ENCODE assay signal across 8 mouse cellular contexts in the genomic region with DNA sequence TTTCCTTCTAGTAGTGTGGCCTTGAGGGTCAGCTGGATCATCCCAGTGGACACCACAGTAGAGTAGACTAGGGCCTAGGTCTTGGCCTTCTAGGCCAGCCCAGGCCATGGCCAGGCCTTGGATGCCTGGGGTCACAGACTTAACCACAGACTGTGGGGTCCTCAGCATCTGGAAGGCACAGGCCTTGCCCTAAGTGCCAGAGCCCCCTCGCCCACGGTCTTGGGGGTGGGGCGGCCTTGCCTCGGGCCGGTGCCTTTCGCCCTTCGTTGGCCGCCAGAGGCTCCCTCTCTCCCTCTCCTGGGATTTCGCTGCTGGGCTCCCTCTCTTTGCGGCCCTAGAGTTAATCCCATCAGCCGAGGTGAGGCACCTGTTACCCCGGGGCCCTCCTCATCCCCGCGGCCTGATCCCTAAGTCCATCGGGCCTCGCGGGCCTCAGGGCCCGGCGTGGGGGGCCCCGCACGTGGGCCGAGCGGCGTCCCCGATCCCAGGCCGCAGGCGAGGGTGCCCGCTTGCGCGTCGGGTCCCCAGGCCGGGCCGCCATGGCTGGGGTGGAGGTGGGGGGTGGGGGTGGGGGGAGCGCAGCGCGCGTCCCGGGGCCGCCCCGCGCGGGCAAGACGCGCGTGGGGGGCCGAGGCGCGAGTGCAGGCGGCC. TPM values are rescaled to one million over a fixed set of nuclear protein-coding genes. Genes with fewer than 3 reads are reported as not detected.
DNase-seq lines count a peak whose midpoint lies in the region; ATAC-seq and TF ChIP-seq lines count a peak whose summit lies in the region.

A gene (plus strand): TSS at position 244 of the 651 bp plus-strand sequence.

- peak within 1 kb of the TSS; percentile 76 for H3K4me3 ChIP-seq in forebrain, embryonic 10.5 days
- peak within 1 kb of the TSS; percentile 88 for H3K4me3 ChIP-seq in heart, embryonic 16.5 days (ENCODE audit: low read length)
- H3K4me3 ChIP-seq in liver, embryonic 14.5 days (ENCODE audit: insufficient read depth in 1 of 2, low read depth in 2 of 2, low read length in 2 of 2), result peak within 1 kb of the TSS; percentile 53 to 58
- H3K4me3 ChIP-seq in neural tube, embryonic 11.5 days (ENCODE audit: low read depth, low read length), result peak within 1 kb of the TSS; percentile 72

- H3K9ac ChIP-seq in heart, embryonic 16.5 days (ENCODE audit: low read length), result peak within 1 kb of the TSS; percentile 92
- H3K9ac ChIP-seq in liver, embryonic 14.5 days (replicated peaks), result peak within 1 kb of the TSS; percentile 66
- peak within 1 kb of the TSS; percentile 80 for H3K9ac ChIP-seq in neural tube, embryonic 11.5 days (ENCODE audit: low read length)

- peak; percentile 81 for DNase-seq in MN1 (ENCODE audit: low spot score)
- peak; percentile 39 for DNase-seq in brain, embryonic 18.5 days (ENCODE audit: low read depth, low spot score)
- peak; percentile 72 for DNase-seq in forebrain, embryonic 10.5 days (ENCODE audit: extremely low spot score, low spot score)
- DNase-seq in kidney, postnatal 14 days, result peak; percentile 72
- DNase-seq in liver, embryonic 14.5 days (ENCODE audit: low read depth in 3 of 3, low spot score in 3 of 3), result peak in 1 of 3 experiments; percentile 16
- peak; percentile 74 for DNase-seq in neural tube, embryonic 11.5 days (ENCODE audit: low spot score)

- TF ChIP-seq CTCF in liver, embryonic 14.5 days (IDR thresholded peaks at IDR 0.05; ENCODE audit: low read depth), result peak; percentile 59

- peaks cover 13% of the 10 kb centered on the region for H3K27me3 ChIP-seq in forebrain, embryonic 10.5 days (ENCODE audit: poor library complexity, severe bottlenecking)
- H3K27me3 ChIP-seq in heart, embryonic 16.5 days (ENCODE audit: control insufficient read depth, insufficient read depth, low read length), result no peaks in the 10 kb centered on the region
- no peaks in the 10 kb centered on the region for H3K27me3 ChIP-seq in liver, embryonic 14.5 days (ENCODE audit: control insufficient read depth, insufficient read depth, low read length)
- no peaks in the 10 kb centered on the region for H3K27me3 ChIP-seq in neural tube, embryonic 11.5 days (ENCODE audit: control insufficient read depth, insufficient read depth, low read length)

- peaks cover 39% of the 10 kb centered on the region for H3K4me1 ChIP-seq in forebrain, embryonic 10.5 days
- H3K4me1 ChIP-seq in heart, embryonic 16.5 days (ENCODE audit: control insufficient read depth, insufficient read depth, low read length), result peaks cover 8% of the 10 kb centered on the region; the same call in 1 of the 2 replicates
- H3K4me1 ChIP-seq in liver, embryonic 14.5 days (replicated peaks; ENCODE audit: control insufficient read depth in 2 of 2, insufficient read depth in 2 of 2, low read length in 1 of 2), result no peaks in the 10 kb centered on the region
- H3K4me1 ChIP-seq in neural tube, embryonic 11.5 days (ENCODE audit: control insufficient read depth, insufficient read depth, low read length), result peaks cover 8% of the 10 kb centered on the region

- peak within 1 kb of the TSS; percentile 85 for H3K4me2 ChIP-seq in heart, embryonic 16.5 days (ENCODE audit: low read depth, low read length)
- H3K4me2 ChIP-seq in liver, embryonic 14.5 days (ENCODE audit: low read depth), result peak within 1 kb of the TSS; percentile 73
- peak within 1 kb of the TSS; percentile 53 for H3K4me2 ChIP-seq in neural tube, embryonic 11.5 days (ENCODE audit: low read depth)

- no peaks in the 10 kb centered on the region for H3K9me3 ChIP-seq in forebrain, embryonic 10.5 days
- no peaks in the 10 kb centered on the region for H3K9me3 ChIP-seq in heart, embryonic 16.5 days (replicated peaks; ENCODE audit: control insufficient read depth, low read length)
- no peaks in the 10 kb centered on the region for H3K9me3 ChIP-seq in liver, embryonic 14.5 days (ENCODE audit: control insufficient read depth, low read length)
- H3K9me3 ChIP-seq in neural tube, embryonic 11.5 days (ENCODE audit: control insufficient read depth, low read length), result no peaks in the 10 kb centered on the region

- peak; percentile 75 for ATAC-seq in heart, embryonic 16.5 days (replicated peaks; ENCODE audit: extremely low read depth, insufficient read depth, low FRiP score)
- peak; percentile 72 for ATAC-seq in liver, embryonic 14.5 days (ENCODE audit: insufficient read depth)
- ATAC-seq in neural tube, embryonic 11.5 days (ENCODE audit: insufficient read depth, low FRiP score, low TSS enrichment), result peak; percentile 65
- ATAC-seq in erythroid progenitor cell, adult 5-6 weeks (replicated peaks; ENCODE audit: low FRiP score, poor library complexity, severe bottlenecking), result no peak

- H3K27ac ChIP-seq in forebrain, embryonic 10.5 days, result peak within 1 kb of the TSS; percentile 99
- H3K27ac ChIP-seq in heart, embryonic 16.5 days (ENCODE audit: low read length), result peak within 1 kb of the TSS; percentile 90
- H3K27ac ChIP-seq in liver, embryonic 14.5 days, result no peak within 1 kb of the TSS
- peak within 1 kb of the TSS; percentile 99 for H3K27ac ChIP-seq in neural tube, embryonic 11.5 days (ENCODE audit: low read depth, low read length)

- TF ChIP-seq EP300 in liver, embryonic 14.5 days (IDR thresholded peaks at IDR 0.05; ENCODE audit: low read depth), result no peak

- WGBS in forebrain, embryonic 10.5 days, result under 1% methylated on average over 45 of the region's 49 CpGs
- WGBS in heart, embryonic 16.5 days, result under 1% methylated on average over 33 of the region's 49 CpGs
- WGBS in liver, embryonic 14.5 days (ENCODE audit: insufficient replicate concordance), result under 1% methylated on average over 49 of the region's 49 CpGs
- WGBS in neural tube, embryonic 11.5 days, result under 1% methylated on average over 32 of the region's 49 CpGs

- peaks cover 21% of the 10 kb centered on the region for H3K36me3 ChIP-seq in forebrain, embryonic 10.5 days (replicated peaks)
- no peaks in the 10 kb centered on the region for H3K36me3 ChIP-seq in heart, embryonic 16.5 days (ENCODE audit: control insufficient read depth, insufficient read depth)
- no peaks in the 10 kb centered on the region for H3K36me3 ChIP-seq in liver, embryonic 14.5 days (replicated peaks; ENCODE audit: control insufficient read depth, insufficient read depth, low read depth)
- H3K36me3 ChIP-seq in neural tube, embryonic 11.5 days (ENCODE audit: control insufficient read depth, insufficient read depth, low read length), result peaks cover 2% of the 10 kb centered on the region

RNA-seq across cellular contexts. Expression of the gene that starts here (rescaled TPM):
- polyA plus RNA-seq in forebrain, embryonic 10.5 days (2016; fragmentation: Nextera tagmentation; extraction: Ambion mirVana), result 17.1 and 18.7 TPM in 2 replicates
- polyA plus RNA-seq in heart, embryonic 16.5 days (2015; fragmentation: Nextera tagmentation; extraction: Ambion mirVana), result 11.7 and 13.2 TPM in 2 replicates
- 2.3 and 3.0 TPM in 2 replicates for polyA plus RNA-seq in liver, embryonic 14.5 days (2012; rRNA removed)
- polyA plus RNA-seq in liver, embryonic 14.5 days (2014; fragmentation: Nextera tagmentation; extraction: Ambion mirVana), result 2.6 TPM in 2 replicates
- polyA plus RNA-seq in neural tube, embryonic 11.5 days (2014; fragmentation: Nextera tagmentation; extraction: Ambion mirVana), result 16.7 and 17.8 TPM in 2 replicates
- 0.36 and 0.42 TPM in 2 replicates for total RNA-seq in erythroid progenitor cell, adult 5-6 weeks (2015; ENCODE audit: low replicate concordance)
- total RNA-seq in erythroid progenitor cell, adult 5-6 weeks (2017; ENCODE audit: low replicate concordance), result 0.30 and 1.3 TPM in 2 replicates
